Mouse (Mus musculus) heart, postnatal 0 days (tissue): Measurements from ENCODE around the gene Adcyap1r1.

Source experiments
- CTCF ChIP-seq: IDR thresholded peaks from 2 replicates; pipeline ENCODE4 v1.5.1; 2016; ENCODE audit warnings: antibody characterized with exemption, control low read depth, low read depth
- EP300 ChIP-seq: IDR thresholded peaks from 2 replicates; pipeline ENCODE4 v1.6.1; 2016; ENCODE audit warnings: antibody characterized with exemption, low read depth

DNA sequence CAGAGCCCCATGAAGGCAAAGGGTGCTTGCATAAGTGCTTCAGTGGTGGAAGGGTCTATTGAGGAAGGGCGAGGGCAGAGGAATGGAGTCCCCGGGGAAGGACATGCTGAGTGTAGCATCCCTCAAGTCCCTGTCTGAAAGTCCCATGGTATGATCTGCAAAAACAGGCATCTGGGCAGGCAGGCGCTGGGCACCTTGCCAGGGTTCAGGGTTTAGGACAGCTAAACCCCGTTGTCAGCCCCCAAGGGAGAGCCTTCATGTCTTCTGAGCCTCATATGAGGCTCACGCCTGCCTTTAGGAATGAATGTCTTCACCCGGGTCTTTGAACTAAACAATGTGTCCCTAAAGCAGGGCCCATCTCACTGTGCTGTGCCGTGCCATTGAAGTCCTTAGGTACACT, 12.2 kb downstream of the Adcyap1r1 start:
- TF ChIP-seq CTCF, result no peak
- no peak for TF ChIP-seq EP300
